Mouse (Mus musculus) embryonic facial prominence, embryonic 11.5 days (tissue): ENCODE data around the gene Cyb5r3. TPM values are rescaled to one million over a fixed set of nuclear protein-coding genes. Genes with fewer than 3 reads are reported as not detected.

Experiments used
- ATAC-seq: fragments of 200-750 bp; cut with Nextera tagmentation; replicated peaks from 2 replicates; pipeline ENCODE4 v1.8.0; 2017; ENCODE audit warnings: low read depth; ENCODE audit not compliant: insufficient number of reproducible peaks, low FRiP score, low TSS enrichment
- DNase-seq: peaks from one replicate; pipeline ENCODE4 v3.0.0-alpha.2; 2015; ENCODE audit warnings: low spot score
- H3K27ac ChIP-seq: fragments of 300-500 bp; sonication (generic); replicated peaks from 2 replicates; pipeline ENCODE4 v1.5.1; 2014; ENCODE audit warnings: mild to moderate bottlenecking, low read depth, low read length, control low read depth
- H3K27me3 ChIP-seq: fragments of 300-500 bp; sonication (generic); 2 replicates; pipeline ENCODE4 v1.6.1; 2014; ENCODE audit warnings: mild to moderate bottlenecking, low read length, moderate library complexity, mixed read lengths; ENCODE audit not compliant: control insufficient read depth, insufficient read depth
- H3K36me3 ChIP-seq: fragments of 300-500 bp; sonication (generic); replicated peaks from 2 replicates; pipeline ENCODE4 v1.6.1; 2014; ENCODE audit warnings: low read depth, mild to moderate bottlenecking, low read length, moderate library complexity, mixed read lengths; ENCODE audit not compliant: control insufficient read depth, insufficient read depth
- H3K4me1 ChIP-seq: fragments of 300-500 bp; sonication (generic); 2 replicates; pipeline ENCODE4 v1.6.1; 2014; ENCODE audit warnings: low read length, mixed read lengths; ENCODE audit not compliant: control insufficient read depth, insufficient read depth
- H3K4me2 ChIP-seq: fragments of 300-500 bp; sonication (generic); 2 replicates; pipeline ENCODE4 v1.6.1; 2014; ENCODE audit warnings: low read depth, mild to moderate bottlenecking, control low read depth, low read length, moderate library complexity
- H3K4me3 ChIP-seq: fragments of 300-500 bp; sonication (generic); 2 replicates; pipeline ENCODE4 v1.5.1; 2014; ENCODE audit warnings: low read depth, low read length, control low read depth
- H3K9ac ChIP-seq: fragments of 300-500 bp; sonication (generic); replicated peaks from 2 replicates; pipeline ENCODE4 v1.6.1; 2014; ENCODE audit warnings: mild to moderate bottlenecking, control low read depth, low read length
- H3K9me3 ChIP-seq: fragments of 300-500 bp; sonication (generic); replicated peaks from 2 replicates; pipeline ENCODE4 v1.6.1; 2016; ENCODE audit warnings: mild to moderate bottlenecking, low read length, inconsistent platforms, mixed read lengths; ENCODE audit not compliant: control insufficient read depth
- WGBS: fragments of 180-500 bp; shearing (Covaris S2); extraction: QIAGEN DNeasy Blood & Tissue Kit; methylation state at CpG from one replicate; pipeline ENCODE4 v1.1.7; 2014; 5-methylcytosine and 5-hydroxymethylcytosine counted together
- polyA plus RNA-seq: library from polyadenylated mRNA; unstranded; fragments of >200 nt; fragmentation: Nextera tagmentation; extraction: Ambion mirVana; gene quantifications from 2 replicates; pipeline ENCODE4 v1.2.1, GENCODE M21; 2014

Gene Cyb5r3
- polyA plus RNA-seq, 1 experiment from 2014 or later, result 106 TPM

GRCm38 (mm10) chr15:83160561-83160960 is 11.8 kb downstream of the Cyb5r3 start:
- H3K27me3 ChIP-seq, result no peaks in the 10 kb centered on the region
- WGBS, result 88% methylated on average over 4 of the region's 4 CpGs
- H3K9me3 ChIP-seq, result no peaks in the 10 kb centered on the region
- DNase-seq (no peak), ATAC-seq (no peak)
- no peak overlapping the region for H3K4me2 ChIP-seq
- H3K4me1 ChIP-seq, result no peaks in the 10 kb centered on the region
- no peak overlapping the region for H3K27ac ChIP-seq
- peaks cover 6% of the 10 kb centered on the region; the same call in 1 of the 2 replicates for H3K36me3 ChIP-seq
- no peak overlapping the region for H3K4me3 ChIP-seq
- H3K9ac ChIP-seq, result no peak overlapping the region

- no peak overlapping the region; the same call in 1 of the 2 replicates for H3K9ac ChIP-seq
- H3K27ac ChIP-seq, result no peak overlapping the region
- no peaks in the 10 kb centered on the region for H3K9me3 ChIP-seq
- H3K27me3 ChIP-seq, result no peaks in the 10 kb centered on the region
- no peaks in the 10 kb centered on the region for H3K4me1 ChIP-seq
- no peak for DNase-seq
- no peak for ATAC-seq
- no peak overlapping the region for H3K4me2 ChIP-seq
- H3K4me3 ChIP-seq, result no peak overlapping the region
- WGBS, result 94% methylated on average over 9 of the region's 9 CpGs
- H3K36me3 ChIP-seq, result peaks cover 6% of the 10 kb centered on the region; the same call in 1 of the 2 replicates
Observed at GRCm38 (mm10) chr15:83159823-83160222, 12.6 kb downstream of the Cyb5r3 start.

- no peak overlapping the region for H3K27ac ChIP-seq
- DNase-seq (no peak), ATAC-seq (no peak)
- H3K9me3 ChIP-seq, result no peaks in the 10 kb centered on the region
- H3K4me1 ChIP-seq, result no peaks in the 10 kb centered on the region
- no peak overlapping the region for H3K4me2 ChIP-seq
- H3K9ac ChIP-seq, result no peak overlapping the region
- WGBS, result 88% methylated on average over 7 of the region's 7 CpGs
- H3K4me3 ChIP-seq, result no peak overlapping the region
- H3K36me3 ChIP-seq, result peaks cover 6% of the 10 kb centered on the region; the same call in 1 of the 2 replicates
- H3K27me3 ChIP-seq, result no peaks in the 10 kb centered on the region
Observed at GRCm38 (mm10) chr15:83158587-83159160, 13.7 kb downstream of the Cyb5r3 start.

GRCm38 (mm10) chr15:83157667-83158064 is 14.7 kb downstream of the Cyb5r3 start:
- DNase-seq (no peak), ATAC-seq (no peak)
- Histone ChIP-seq H3K9ac (no peak overlapping the region), H3K27ac (no peak overlapping the region), H3K4me3 (no peak overlapping the region), H3K36me3 (peaks cover 6% of the 10 kb centered on the region; the same call in 1 of the 2 replicates), H3K4me2 (no peak overlapping the region), H3K9me3 (no peaks in the 10 kb centered on the region), H3K4me1 (no peaks in the 10 kb centered on the region), H3K27me3 (no peaks in the 10 kb centered on the region)
- WGBS, result 93% methylated on average over 6 of the region's 6 CpGs

- Histone ChIP-seq H3K36me3 (peaks cover 6% of the 10 kb centered on the region; the same call in 1 of the 2 replicates), H3K27me3 (no peaks in the 10 kb centered on the region), H3K4me3 (no peak overlapping the region), H3K9me3 (no peaks in the 10 kb centered on the region), H3K4me2 (no peak overlapping the region), H3K9ac (no peak overlapping the region), H3K4me1 (no peaks in the 10 kb centered on the region), H3K27ac (no peak overlapping the region)
- ATAC-seq (no peak), DNase-seq (peak; percentile 63)
- 77% methylated on average over 11 of the region's 11 CpGs for WGBS
Observed at GRCm38 (mm10) chr15:83156929-83157666, 15.3 kb downstream of the Cyb5r3 start.

- Histone ChIP-seq H3K27ac (no peak overlapping the region), H3K27me3 (no peaks in the 10 kb centered on the region), H3K4me1 (no peaks in the 10 kb centered on the region), H3K36me3 (peaks cover 6% of the 10 kb centered on the region; the same call in 1 of the 2 replicates), H3K4me3 (no peak overlapping the region), H3K9ac (no peak overlapping the region), H3K9me3 (no peaks in the 10 kb centered on the region), H3K4me2 (no peak overlapping the region)
- 53% methylated on average over 6 of the region's 6 CpGs for WGBS
- ATAC-seq, result no peak
- DNase-seq, result no peak
Observed at GRCm38 (mm10) chr15:83155672-83156419, 16.5 kb downstream of the Cyb5r3 start.

GRCm38 (mm10) chr15:83154309-83154708 is 18.1 kb downstream of the Cyb5r3 start:
- no peaks in the 10 kb centered on the region for H3K9me3 ChIP-seq
- no peak overlapping the region for H3K4me2 ChIP-seq
- H3K36me3 ChIP-seq, result peaks cover 3% of the 10 kb centered on the region; the same call in 1 of the 2 replicates
- H3K27me3 ChIP-seq, result no peaks in the 10 kb centered on the region
- ATAC-seq (no peak), DNase-seq (no peak)
- WGBS, result 91% methylated on average over 7 of the region's 7 CpGs
- H3K4me3 ChIP-seq, result no peak overlapping the region
- no peaks in the 10 kb centered on the region for H3K4me1 ChIP-seq
- H3K9ac ChIP-seq, result no peak overlapping the region
- no peak overlapping the region for H3K27ac ChIP-seq
